Mouse (Mus musculus): ENCODE data around the gene Rbms2. TPM values are rescaled to one million over a fixed set of nuclear protein-coding genes. Genes with fewer than 3 reads are reported as not detected.
A peak's percentile ranks its signal among the peaks of the same experiment; 100 is the strongest.

The Rbms2 gene
- total RNA-seq, 1 experiment = 30.8 TPM

DNA sequence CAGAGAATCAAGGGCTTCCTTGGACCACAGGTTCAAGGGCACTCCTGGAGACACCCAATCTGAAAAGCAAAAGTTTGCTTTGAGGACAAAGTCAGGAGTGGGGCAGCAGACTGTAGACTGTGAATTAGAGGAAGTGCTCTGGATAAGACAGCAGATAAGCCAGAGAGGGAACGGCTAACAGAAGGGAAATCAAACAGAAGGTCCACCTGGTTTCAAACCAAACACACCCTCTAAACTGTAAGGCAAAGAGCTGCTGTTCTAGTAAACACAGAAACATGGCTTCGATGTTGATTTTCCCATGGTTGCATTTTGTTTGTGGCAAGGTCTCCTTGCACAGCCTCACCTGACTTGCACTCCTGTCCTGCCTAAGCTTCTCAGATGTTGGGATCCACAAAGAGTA lies 11.4 kb upstream of the Rbms2 start:
- Histone ChIP-seq H3K9ac (ENCODE audit: insufficient read depth, low read depth, low read length, poor library complexity, severe bottlenecking) (no peak overlapping the region), H3K36me3 (ENCODE audit: control insufficient read depth, insufficient read depth, low read length, poor library complexity, severe bottlenecking) (no peaks in the 10 kb centered on the region), H3K27ac (ENCODE audit: insufficient read depth, low read depth, low read length, poor library complexity, severe bottlenecking) (no peak overlapping the region), H3K4me3 (ENCODE audit: insufficient read depth in 1 of 2, low read depth in 1 of 2, low read length in 2 of 2, poor library complexity in 1 of 2, severe bottlenecking in 1 of 2) (no peak overlapping the region), H3K9me3 (ENCODE audit: control insufficient read depth, insufficient read depth, low read depth, low read length) (no peaks in the 10 kb centered on the region), H3K4me1 (ENCODE audit: control insufficient read depth in 2 of 2, insufficient read depth in 2 of 2, low read length in 2 of 2, poor library complexity in 1 of 2) (peaks cover 0 to 3% of the 10 kb centered on the region in 2 experiments; a peak in 1 of 4 replicates)
- no peak for TF ChIP-seq ZC3H11A (IDR thresholded peaks at IDR 0.05; ENCODE audit: borderline replicate concordance, low read depth, low read length)
- TF ChIP-seq CHD2 (IDR thresholded peaks at IDR 0.05; ENCODE audit: low read depth, low read length) = no peak
- in situ Hi-C loops (cut with MboI; ENCODE audit: low sequenced_read_pairs in 2 of 2, unreplicated experiment in 2 of 2) = no loop called here
- no peak for DNase-seq (ENCODE audit: low read depth, low spot score)

GRCm38 (mm10) chr10:128188242-128188877 lies 8.3 kb upstream of the Rbms2 start:
- no peak; the same call in 1 of the 2 replicates for TF ChIP-seq ZNF384 (IDR thresholded peaks at IDR 0.05; ENCODE audit: low read depth, low read length)
- no peak for TF ChIP-seq MAFK (IDR thresholded peaks at IDR 0.05; ENCODE audit: insufficient read depth, low read depth, low read length)
- no peak for TF ChIP-seq HCFC1 (IDR thresholded peaks at IDR 0.05; ENCODE audit: borderline replicate concordance, insufficient read depth, low read length)
- TF ChIP-seq CHD2 (IDR thresholded peaks at IDR 0.05; ENCODE audit: low read depth, low read length) = no peak; the same call in 1 of the 2 replicates
- TF ChIP-seq ZC3H11A (IDR thresholded peaks at IDR 0.05; ENCODE audit: borderline replicate concordance, low read depth, low read length) = no peak; the same call in 1 of the 2 replicates

DNA sequence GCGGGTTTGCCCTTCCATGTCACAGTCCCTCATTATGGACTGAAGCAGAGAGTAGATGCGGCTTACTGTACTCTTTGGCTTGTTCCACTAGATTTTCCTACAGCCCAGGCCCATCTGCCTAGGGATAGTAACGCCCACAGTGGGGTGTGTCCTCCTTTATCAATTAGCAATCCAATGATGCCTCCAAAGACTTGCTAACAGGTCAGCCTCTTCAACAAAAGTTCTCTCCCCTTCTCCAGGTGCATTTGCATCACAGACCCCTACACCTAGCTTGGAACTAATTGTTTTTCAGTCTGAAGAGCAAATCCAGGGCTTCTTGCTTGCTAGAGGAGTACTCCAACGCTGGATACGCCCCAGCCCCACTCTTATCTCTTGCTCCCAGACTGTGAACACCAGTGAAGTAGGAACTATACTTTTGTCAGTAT lies 7.1 kb upstream of the Rbms2 start:
- no peaks in the 10 kb centered on the region for H3K9me3 ChIP-seq (ENCODE audit: control insufficient read depth, insufficient read depth, low read depth, low read length)
- no peak overlapping the region; a peak in 1 of 4 replicates for H3K4me3 ChIP-seq (ENCODE audit: insufficient read depth in 1 of 2, low read depth in 1 of 2, low read length in 2 of 2, poor library complexity in 1 of 2, severe bottlenecking in 1 of 2)
- no peaks in the 10 kb centered on the region for H3K36me3 ChIP-seq (ENCODE audit: control insufficient read depth, insufficient read depth, low read length, poor library complexity, severe bottlenecking)
- peak overlapping the region; percentile 63; the same call in 1 of the 2 replicates for H3K9ac ChIP-seq (ENCODE audit: insufficient read depth, low read depth, low read length, poor library complexity, severe bottlenecking)
- H3K4me1 ChIP-seq (ENCODE audit: control insufficient read depth in 2 of 2, insufficient read depth in 2 of 2, low read length in 2 of 2, poor library complexity in 1 of 2) = peaks cover 2 to 7% of the 10 kb centered on the region in 2 experiments; a peak in 3 of 4 replicates
- in situ Hi-C loops (cut with MboI; ENCODE audit: low sequenced_read_pairs in 2 of 2, unreplicated experiment in 2 of 2) = loop anchor here in 1 of 2 experiments (10.0 kb wide), 1 partner anchor 92 kb away; the partner anchor contains the start of gene Baz2a
- TF ChIP-seq MAFK (IDR thresholded peaks at IDR 0.05; ENCODE audit: insufficient read depth, low read depth, low read length) = no peak
- TF ChIP-seq ZNF384 (IDR thresholded peaks at IDR 0.05; ENCODE audit: low read depth, low read length) = no peak
- no peak for TF ChIP-seq ZC3H11A (IDR thresholded peaks at IDR 0.05; ENCODE audit: borderline replicate concordance, low read depth, low read length)
- DNase-seq (ENCODE audit: low read depth, low spot score) = peak; percentile 89
- peak overlapping the region; percentile 92; the same call in 1 of the 2 replicates for H3K27ac ChIP-seq (ENCODE audit: insufficient read depth, low read depth, low read length, poor library complexity, severe bottlenecking)

More at GRCm38 (mm10) chr10:128188242-128188877, 8.3 kb upstream of the Rbms2 start:
- Histone ChIP-seq H3K4me3 (ENCODE audit: insufficient read depth in 1 of 2, low read depth in 1 of 2, low read length in 2 of 2, poor library complexity in 1 of 2, severe bottlenecking in 1 of 2) (peak overlapping the region in 1 of 2 experiments; percentile 34; a peak in 2 of 4 replicates), H3K4me1 (ENCODE audit: control insufficient read depth in 2 of 2, insufficient read depth in 2 of 2, low read length in 2 of 2, poor library complexity in 1 of 2) (peaks cover 2 to 7% of the 10 kb centered on the region in 2 experiments; a peak in 3 of 4 replicates), H3K9ac (ENCODE audit: insufficient read depth, low read depth, low read length, poor library complexity, severe bottlenecking) (no peak overlapping the region), H3K27ac (ENCODE audit: insufficient read depth, low read depth, low read length, poor library complexity, severe bottlenecking) (no peak overlapping the region; the same call in 1 of the 2 replicates), H3K36me3 (ENCODE audit: control insufficient read depth, insufficient read depth, low read length, poor library complexity, severe bottlenecking) (no peaks in the 10 kb centered on the region), H3K9me3 (ENCODE audit: control insufficient read depth, insufficient read depth, low read depth, low read length) (no peaks in the 10 kb centered on the region)
- DNase-seq (ENCODE audit: low read depth, low spot score) = peak; percentile 88
- in situ Hi-C loops (cut with MboI; ENCODE audit: low sequenced_read_pairs in 2 of 2, unreplicated experiment in 2 of 2) = loop anchor here in 1 of 2 experiments (10.0 kb wide), 1 partner anchor 94 kb away; the partner anchor contains the start of gene Baz2a

GRCm38 (mm10) chr10:128185959-128186358 lies 5.9 kb upstream of the Rbms2 start:
- H3K36me3 ChIP-seq (ENCODE audit: control insufficient read depth, insufficient read depth, low read length, poor library complexity, severe bottlenecking) = no peaks in the 10 kb centered on the region
- no peak overlapping the region for H3K9ac ChIP-seq (ENCODE audit: insufficient read depth, low read depth, low read length, poor library complexity, severe bottlenecking)
- in situ Hi-C loops (cut with MboI; ENCODE audit: low sequenced_read_pairs in 2 of 2, unreplicated experiment in 2 of 2) = loop anchor here in 1 of 2 experiments (10.0 kb wide), 1 partner anchor 91 kb away; the partner anchor contains the start of gene Baz2a
- H3K9me3 ChIP-seq (ENCODE audit: control insufficient read depth, insufficient read depth, low read depth, low read length) = no peaks in the 10 kb centered on the region
- DNase-seq (ENCODE audit: low read depth, low spot score) = peak; percentile 95
- peaks cover 2 to 7% of the 10 kb centered on the region in 2 experiments; a peak in 3 of 4 replicates for H3K4me1 ChIP-seq (ENCODE audit: control insufficient read depth in 2 of 2, insufficient read depth in 2 of 2, low read length in 2 of 2, poor library complexity in 1 of 2)
- H3K4me3 ChIP-seq (ENCODE audit: insufficient read depth in 1 of 2, low read depth in 1 of 2, low read length in 2 of 2, poor library complexity in 1 of 2, severe bottlenecking in 1 of 2) = no peak overlapping the region
- TF ChIP-seq CHD2 (IDR thresholded peaks at IDR 0.05; ENCODE audit: low read depth, low read length) = no peak
- peak; percentile 63; the same call in 1 of the 2 replicates for TF ChIP-seq ZC3H11A (IDR thresholded peaks at IDR 0.05; ENCODE audit: borderline replicate concordance, low read depth, low read length)
- TF ChIP-seq ZNF384 (IDR thresholded peaks at IDR 0.05; ENCODE audit: low read depth, low read length) = no peak
- TF ChIP-seq HCFC1 (IDR thresholded peaks at IDR 0.05; ENCODE audit: borderline replicate concordance, insufficient read depth, low read length) = peak; percentile 21; the same call in 1 of the 2 replicates
- peak; percentile 8; the same call in 1 of the 2 replicates for TF ChIP-seq MAFK (IDR thresholded peaks at IDR 0.05; ENCODE audit: insufficient read depth, low read depth, low read length)
- peak overlapping the region; percentile 81; the same call in 1 of the 2 replicates for H3K27ac ChIP-seq (ENCODE audit: insufficient read depth, low read depth, low read length, poor library complexity, severe bottlenecking)

All from ES-E14 (cell line).